In the genomic region with DNA sequence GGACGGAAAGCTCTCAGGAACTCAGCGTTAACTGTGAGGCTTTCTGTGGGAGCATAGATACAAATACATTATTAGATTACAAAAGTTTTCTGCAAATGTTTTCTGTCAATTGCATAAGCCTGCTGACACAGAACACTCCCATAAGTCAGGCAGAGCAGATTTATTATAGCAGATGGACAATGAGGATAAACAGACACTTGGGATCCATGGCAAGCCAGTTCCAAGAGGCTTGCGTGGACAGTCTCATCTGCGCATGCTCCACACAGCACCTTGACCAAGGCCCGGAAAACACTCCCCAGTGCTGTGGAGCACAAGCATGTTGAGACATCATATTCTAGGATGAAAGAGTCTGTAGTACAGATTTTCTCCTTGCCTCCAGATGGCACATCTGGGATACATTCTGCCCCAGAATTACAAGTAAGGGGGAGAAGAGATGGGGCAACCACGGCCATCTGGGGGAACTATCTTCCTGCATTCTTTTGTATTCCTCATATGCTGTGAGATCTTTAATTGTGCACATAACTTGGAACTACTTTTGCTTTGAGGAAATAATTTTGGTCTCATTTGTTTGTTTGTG, we compare ENCODE assay signal across 29 mouse cellular contexts.
A peak's percentile ranks its signal among the peaks of the same experiment; 100 is the strongest.
DNase-seq lines count a peak whose midpoint lies in the region; ATAC-seq lines count a peak whose summit lies in the region.
"Had no signal": no experiment of that assay in that cellular context is flagged by ENCODE, and none has a peak within 500 bp of the region (broad histone marks: within the 10 kb centered on the region; RNA-seq: fewer than 3 reads in every experiment).

No protein-coding gene starts in this region.

- no peak for DNase-seq in limb, embryonic 11.5 days (ENCODE audit: low spot score)
- no peak for DNase-seq in limb, embryonic 10.5 days (ENCODE audit: low spot score)
- peak; percentile 26 for DNase-seq in embryonic facial prominence, embryonic 14.5 days (ENCODE audit: low spot score)
- DNase-seq in layer of hippocampus, postnatal 10 days (ENCODE audit: low spot score in 2 of 2), result peak; percentile 7 to 15
- no peak for DNase-seq in frontal cortex, postnatal 25 days (ENCODE audit: low spot score in 2 of 2)
- no peak for DNase-seq in cerebellum, adult 11-12 months
- no peak for DNase-seq in adrenal gland, adult 8-10 months
- DNase-seq: adrenal gland, adult 2 months; B cell, adult 2 months; cerebellum, adult 9-10 months; gastrocnemius, postnatal 10 days; heart, adult 11 months; kidney, adult 11 months; kidney, postnatal 4 days; lung, embryonic 14.5 days; lung, postnatal 4 days; midbrain, embryonic 14.5 days; right cerebral cortex, postnatal 14 days; thymus, postnatal 14 days had no signal

- 73% methylated on average over 6 of the region's 6 CpGs for WGBS in limb, embryonic 11.5 days
- 84% methylated on average over 6 of the region's 6 CpGs for WGBS in limb, embryonic 10.5 days
- 50% methylated on average over 6 of the region's 6 CpGs for WGBS in embryonic facial prominence, embryonic 14.5 days

- no peaks in the 10 kb centered on the region for H3K4me1 ChIP-seq in limb, embryonic 11.5 days (ENCODE audit: control insufficient read depth, insufficient read depth, low read length)
- H3K4me1 ChIP-seq in limb, embryonic 10.5 days, result peaks cover 5% of the 10 kb centered on the region; the same call in 1 of the 2 replicates
- H3K4me1 ChIP-seq in embryonic facial prominence, embryonic 14.5 days (ENCODE audit: control insufficient read depth, insufficient read depth, low read length), result no peaks in the 10 kb centered on the region; the same call in 1 of the 2 replicates

- peak; percentile 26; the same call in 1 of the 2 replicates for ATAC-seq in limb, embryonic 11.5 days (ENCODE audit: insufficient number of reproducible peaks, low FRiP score, low TSS enrichment, low read depth)
- ATAC-seq in embryonic facial prominence, embryonic 14.5 days (ENCODE audit: low read depth), result no peak
- ATAC-seq: forebrain, embryonic 14.5 days; hindbrain, postnatal 0 days had no signal

- H3K27ac ChIP-seq in limb, embryonic 11.5 days (replicated peaks; ENCODE audit: low read depth, low read length), result no peak overlapping the region
- H3K27ac ChIP-seq in limb, embryonic 10.5 days, result no peak overlapping the region
- no peak overlapping the region for H3K27ac ChIP-seq in embryonic facial prominence, embryonic 14.5 days (replicated peaks; ENCODE audit: low read depth, low read length)
- H3K27ac ChIP-seq: embryonic facial prominence, embryonic 12.5 days; hindbrain, embryonic 10.5 days; hindbrain, postnatal 0 days; limb, embryonic 15.5 days; liver, embryonic 14.5 days; neural tube, embryonic 12.5 days had no signal

- H3K9ac ChIP-seq in limb, embryonic 11.5 days (ENCODE audit: low read length), result no peak overlapping the region
- no peak overlapping the region for H3K9ac ChIP-seq in embryonic facial prominence, embryonic 14.5 days (ENCODE audit: low read depth, low read length)
- H3K9ac ChIP-seq: embryonic facial prominence, embryonic 12.5 days; limb, embryonic 15.5 days; liver, embryonic 14.5 days; lung, embryonic 14.5 days; neural tube, embryonic 12.5 days had no signal

- H3K4me2 ChIP-seq in limb, embryonic 11.5 days (ENCODE audit: low read depth, severe bottlenecking), result no peak overlapping the region
- H3K4me2 ChIP-seq in embryonic facial prominence, embryonic 14.5 days (ENCODE audit: low read depth, low read length), result no peak overlapping the region
- H3K4me2 ChIP-seq: embryonic facial prominence, embryonic 12.5 days; heart, embryonic 11.5 days; limb, embryonic 15.5 days; lung, embryonic 14.5 days; neural tube, embryonic 12.5 days had no signal

- no peaks in the 10 kb centered on the region for H3K36me3 ChIP-seq in limb, embryonic 11.5 days (ENCODE audit: control insufficient read depth, insufficient read depth, low read length)
- H3K36me3 ChIP-seq in limb, embryonic 10.5 days, result no peaks in the 10 kb centered on the region
- H3K36me3 ChIP-seq in embryonic facial prominence, embryonic 14.5 days (ENCODE audit: control insufficient read depth, insufficient read depth, low read length), result no peaks in the 10 kb centered on the region
- H3K36me3 ChIP-seq: embryonic facial prominence, embryonic 12.5 days; G1E; hindbrain, embryonic 10.5 days; limb, embryonic 15.5 days; neural tube, embryonic 12.5 days had no signal

- no peaks in the 10 kb centered on the region for H3K9me3 ChIP-seq in limb, embryonic 11.5 days (ENCODE audit: control insufficient read depth, low read length)
- no peaks in the 10 kb centered on the region for H3K9me3 ChIP-seq in limb, embryonic 10.5 days (replicated peaks)
- H3K9me3 ChIP-seq in embryonic facial prominence, embryonic 14.5 days (ENCODE audit: control insufficient read depth, low read length), result 0 out of 2 replicates have a peak, but pooled peaks cover 2% of the 10 kb centered on the region
- H3K9me3 ChIP-seq: embryonic facial prominence, embryonic 12.5 days; hindbrain, embryonic 10.5 days; limb, embryonic 15.5 days; neural tube, embryonic 12.5 days had no signal

- H3K4me3 ChIP-seq in limb, embryonic 11.5 days (ENCODE audit: low read depth, low read length), result no peak overlapping the region
- no peak overlapping the region for H3K4me3 ChIP-seq in limb, embryonic 10.5 days
- no peak overlapping the region for H3K4me3 ChIP-seq in embryonic facial prominence, embryonic 14.5 days (ENCODE audit: low read depth, low read length)
- H3K4me3 ChIP-seq: embryonic facial prominence, embryonic 12.5 days; hindbrain, embryonic 10.5 days; limb, embryonic 15.5 days; neural tube, embryonic 12.5 days had no signal

- H3K27me3 ChIP-seq in limb, embryonic 11.5 days (ENCODE audit: control insufficient read depth, insufficient read depth, low read length), result no peaks in the 10 kb centered on the region
- no peaks in the 10 kb centered on the region for H3K27me3 ChIP-seq in limb, embryonic 10.5 days (ENCODE audit: low read depth, poor library complexity, severe bottlenecking)
- no peaks in the 10 kb centered on the region for H3K27me3 ChIP-seq in embryonic facial prominence, embryonic 14.5 days (replicated peaks; ENCODE audit: control insufficient read depth, insufficient read depth, low read length)
- H3K27me3 ChIP-seq: CH12.LX; embryonic facial prominence, embryonic 12.5 days; limb, embryonic 15.5 days; neural tube, embryonic 12.5 days had no signal

Comparison
In these comparisons a context has a peak if more than half of its experiments do, and no peak if none do; other contexts are left out.
1. DNase-seq: peak in embryonic facial prominence, embryonic 14.5 days (single experiment) and layer of hippocampus, postnatal 10 days (2 of 2); none in limb, embryonic 11.5 days (single experiment), limb, embryonic 10.5 days (single experiment), frontal cortex, postnatal 25 days (0 of 2), cerebellum, adult 11-12 months (single experiment) and adrenal gland, adult 8-10 months (single experiment).